Mouse (Mus musculus) left cerebral cortex, postnatal 36 days (tissue): ENCODE data around the gene Dalrd3. TPM values are rescaled to one million over a fixed set of nuclear protein-coding genes. Genes with fewer than 3 reads are reported as not detected.
A peak's percentile ranks its signal among the peaks of the same experiment; 100 is the strongest.

ENCODE experiments used
- DNase-seq, 2 experiments: peaks; one replicate each; pipeline ENCODE4 v3.0.0; 2021 to 2022; ENCODE audit warnings: low spot score in 2 of 2, mixed read lengths in 1 of 2
- intact Hi-C: fragments of 180-260 bp; cut with DNase I; formaldehyde crosslinking; loops from one replicate; pipeline ENCODE4 v1.15.1; 2025
- total RNA-seq, 2 experiments: library from RNA; stranded (reverse); gene quantifications; 2 replicates each; pipeline ENCODE4 v1.2.3; 2021

Gene Dalrd3
- total RNA-seq, 2 experiments from 2014 or later: 70.1 to 99.4 TPM

- intact Hi-C loops: loop anchor here (2.0 kb wide), 1 partner anchor 26 kb away; the partner anchor contains the start of gene P4htm
Measured at GRCm38 (mm10) chr9:108570207-108570896, 666 bp downstream of the Dalrd3 start.

GRCm38 (mm10) chr9:108571401-108571973 is 1.8 kb downstream of the Dalrd3 start:
- intact Hi-C loops: loop anchor here (2.0 kb wide), 1 partner anchor 25 kb away; the partner anchor contains the start of gene P4htm
- no peak for DNase-seq

More at GRCm38 (mm10) chr9:108570207-108570896, 666 bp downstream of the Dalrd3 start:
- DNase-seq: peak; percentile 64 to 68

GRCm38 (mm10) chr9:108572321-108572720 is 2.6 kb downstream of the Dalrd3 start:
- intact Hi-C loops: no loop called here
- no peak for DNase-seq

- DNase-seq: no peak
- intact Hi-C loops: no loop called here
Measured at GRCm38 (mm10) chr9:108573774-108574690, 4.3 kb downstream of the Dalrd3 start.

- no peak for DNase-seq
- intact Hi-C loops: no loop called here
Measured at GRCm38 (mm10) chr9:108574921-108575320, 5.2 kb downstream of the Dalrd3 start.

GRCm38 (mm10) chr9:108575321-108576297 is 5.9 kb downstream of the Dalrd3 start:
- intact Hi-C loops: no loop called here
- no peak for DNase-seq

GRCm38 (mm10) chr9:108577025-108577424 is 7.3 kb downstream of the Dalrd3 start:
- DNase-seq: no peak
- intact Hi-C loops: no loop called here

- intact Hi-C loops: no loop called here
- no peak for DNase-seq
Measured at GRCm38 (mm10) chr9:108577934-108578544, 8.4 kb downstream of the Dalrd3 start.

GRCm38 (mm10) chr9:108578545-108579343 is 9.1 kb downstream of the Dalrd3 start, which contains the start of gene Wdr6:
Gene Wdr6 (minus strand): TSS chr9:108578739.
- intact Hi-C loops: no loop called here
- peak; percentile 88 to 89 for DNase-seq

GRCm38 (mm10) chr9:108579344-108579690 is 9.6 kb downstream of the Dalrd3 start:
- no peak for DNase-seq
- intact Hi-C loops: no loop called here

GRCm38 (mm10) chr9:108587571-108588180 is 18.0 kb downstream of the Dalrd3 start:
- intact Hi-C loops: no loop called here
- DNase-seq: peak; percentile 83 to 84

GRCm38 (mm10) chr9:108589229-108589628 is 19.5 kb downstream of the Dalrd3 start:
- intact Hi-C loops: no loop called here
- no peak for DNase-seq

- no peak for DNase-seq
- intact Hi-C loops: no loop called here
Measured at GRCm38 (mm10) chr9:108591462-108591861, 21.8 kb downstream of the Dalrd3 start.

- intact Hi-C loops: no loop called here
- DNase-seq: no peak
Measured at GRCm38 (mm10) chr9:108594354-108594753, 24.7 kb downstream of the Dalrd3 start.

GRCm38 (mm10) chr9:108596998-108597764 is 27.5 kb downstream of the Dalrd3 start, which contains the start of gene P4htm:
Gene P4htm (minus strand): TSS chr9:108597667.
- intact Hi-C loops: loop anchor here (2.0 kb wide), 1 partner anchor 26 kb away; no protein-coding TSS in a partner anchor
- peak; percentile 81 to 87 for DNase-seq

- no peak for DNase-seq
- intact Hi-C loops: no loop called here
Measured at GRCm38 (mm10) chr9:108599021-108599566, 29.4 kb downstream of the Dalrd3 start.
